Comparison of ENCODE assay signal across 8 mouse cellular contexts in the genomic region with DNA sequence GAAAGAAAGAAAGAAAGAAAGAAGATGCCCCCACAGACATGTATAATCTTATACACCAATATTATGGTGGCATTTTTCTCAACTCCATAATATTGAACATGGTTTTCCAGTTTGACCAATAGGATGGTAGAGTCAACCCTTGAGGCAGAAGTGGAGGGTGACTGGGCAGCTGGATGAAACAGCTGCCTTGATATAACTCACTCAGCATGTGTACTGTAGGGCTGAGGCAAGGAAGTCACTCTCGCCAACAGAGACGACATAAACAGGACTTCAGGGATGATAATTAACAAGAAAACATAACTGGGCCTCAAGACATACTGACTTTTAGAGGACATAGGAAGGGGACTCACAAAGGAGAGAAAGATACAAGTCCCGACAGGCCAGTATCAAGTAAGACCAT. TPM values are rescaled to one million over a fixed set of nuclear protein-coding genes. Genes with fewer than 3 reads are reported as not detected.
DNase-seq lines count a peak whose midpoint lies in the region; ATAC-seq lines count a peak whose summit lies in the region.

No protein-coding gene starts in this region.

- DNase-seq in lung, postnatal 25 days (ENCODE audit: low spot score), result no peak
- no peak for DNase-seq in limb, embryonic 10.5 days (ENCODE audit: low spot score)
- no peak for DNase-seq in gastrocnemius, postnatal 36 days
- DNase-seq in spleen, postnatal 4 days (ENCODE audit: low spot score in 2 of 2), result no peak
- no peak for DNase-seq in cerebellum, postnatal 36 days

- WGBS in lung, embryonic 16.5 days, result 5% methylated on average over 3 of the region's 3 CpGs
- 8% methylated on average over 3 of the region's 3 CpGs for WGBS in embryonic facial prominence, embryonic 15.5 days
- WGBS in limb, embryonic 10.5 days, result 33% methylated on average over 3 of the region's 3 CpGs
- 21% methylated on average over 3 of the region's 3 CpGs for WGBS in neural tube, embryonic 15.5 days

- H3K9me3 ChIP-seq in lung, embryonic 16.5 days (ENCODE audit: control insufficient read depth, low read length), result no peaks in the 10 kb centered on the region
- H3K9me3 ChIP-seq in embryonic facial prominence, embryonic 15.5 days (replicated peaks), result no peaks in the 10 kb centered on the region
- no peaks in the 10 kb centered on the region for H3K9me3 ChIP-seq in limb, embryonic 10.5 days (replicated peaks)
- H3K9me3 ChIP-seq in neural tube, embryonic 15.5 days (replicated peaks), result no peaks in the 10 kb centered on the region

- intact Hi-C loops in gastrocnemius, postnatal 36 days (cut with DNase I), result loop anchor here (5.0 kb wide), 1 partner anchor 138 kb away; no protein-coding TSS in a partner anchor

- H3K36me3 ChIP-seq in lung, embryonic 16.5 days (ENCODE audit: control insufficient read depth, insufficient read depth, low read length), result peaks cover 7% of the 10 kb centered on the region
- peaks cover 34% of the 10 kb centered on the region for H3K36me3 ChIP-seq in embryonic facial prominence, embryonic 15.5 days
- peaks cover 46% of the 10 kb centered on the region for H3K36me3 ChIP-seq in limb, embryonic 10.5 days
- H3K36me3 ChIP-seq in neural tube, embryonic 15.5 days, result peaks cover 38% of the 10 kb centered on the region

- no peaks in the 10 kb centered on the region for H3K27me3 ChIP-seq in lung, embryonic 16.5 days (ENCODE audit: control insufficient read depth, insufficient read depth, low read depth, low read length)
- H3K27me3 ChIP-seq in embryonic facial prominence, embryonic 15.5 days, result no peaks in the 10 kb centered on the region
- no peaks in the 10 kb centered on the region for H3K27me3 ChIP-seq in limb, embryonic 10.5 days (ENCODE audit: low read depth, poor library complexity, severe bottlenecking)
- H3K27me3 ChIP-seq in neural tube, embryonic 15.5 days (replicated peaks), result no peaks in the 10 kb centered on the region

- ATAC-seq in lung, embryonic 16.5 days (ENCODE audit: low read depth), result no peak
- no peak for ATAC-seq in embryonic facial prominence, embryonic 15.5 days (ENCODE audit: insufficient number of reproducible peaks, low FRiP score, low TSS enrichment, low read depth)
- ATAC-seq in neural tube, embryonic 15.5 days (ENCODE audit: low FRiP score), result no peak

- H3K4me2 ChIP-seq in lung, embryonic 16.5 days (ENCODE audit: low read depth, low read length), result peak overlapping the region; percentile 88
- peak overlapping the region; percentile 67 for H3K4me2 ChIP-seq in embryonic facial prominence, embryonic 15.5 days (replicated peaks)
- peak overlapping the region; percentile 87 for H3K4me2 ChIP-seq in neural tube, embryonic 15.5 days

- peaks cover 22% of the 10 kb centered on the region for H3K4me1 ChIP-seq in lung, embryonic 16.5 days (replicated peaks; ENCODE audit: control insufficient read depth, insufficient read depth, low read length)
- H3K4me1 ChIP-seq in embryonic facial prominence, embryonic 15.5 days, result peaks cover 34% of the 10 kb centered on the region
- H3K4me1 ChIP-seq in limb, embryonic 10.5 days, result peaks cover 8% of the 10 kb centered on the region
- peaks cover 42% of the 10 kb centered on the region for H3K4me1 ChIP-seq in neural tube, embryonic 15.5 days

- peak overlapping the region; percentile 87 for H3K4me3 ChIP-seq in lung, embryonic 16.5 days (ENCODE audit: low read length)
- peak overlapping the region; percentile 91 for H3K4me3 ChIP-seq in embryonic facial prominence, embryonic 15.5 days (replicated peaks)
- H3K4me3 ChIP-seq in limb, embryonic 10.5 days, result peak overlapping the region; percentile 91
- peak overlapping the region; percentile 89 for H3K4me3 ChIP-seq in neural tube, embryonic 15.5 days (replicated peaks)

- peak overlapping the region; percentile 82 for H3K9ac ChIP-seq in lung, embryonic 16.5 days (ENCODE audit: low read length)
- H3K9ac ChIP-seq in embryonic facial prominence, embryonic 15.5 days, result peak overlapping the region; percentile 68
- H3K9ac ChIP-seq in neural tube, embryonic 15.5 days (replicated peaks), result peak overlapping the region; percentile 61

- H3K27ac ChIP-seq in lung, embryonic 16.5 days (ENCODE audit: low read length), result no peak overlapping the region
- H3K27ac ChIP-seq in embryonic facial prominence, embryonic 15.5 days (replicated peaks), result no peak overlapping the region
- peak overlapping the region; percentile 85 for H3K27ac ChIP-seq in limb, embryonic 10.5 days
- H3K27ac ChIP-seq in neural tube, embryonic 15.5 days (replicated peaks), result no peak overlapping the region

RNA-seq across cellular contexts. Expression of a gene that starts 0.9 kb away (rescaled TPM):
- polyA plus RNA-seq in lung, embryonic 16.5 days (2015; fragmentation: Nextera tagmentation; extraction: Ambion mirVana), result 3.7 and 4.6 TPM in 2 replicates
- 4.3 and 5.4 TPM in 2 replicates for polyA plus RNA-seq in embryonic facial prominence, embryonic 15.5 days (2015; fragmentation: Nextera tagmentation; extraction: Ambion mirVana)
- polyA plus RNA-seq in limb, embryonic 10.5 days (2016; fragmentation: Nextera tagmentation; extraction: Ambion mirVana), result 1.5 and 1.8 TPM in 2 replicates
- polyA plus RNA-seq in neural tube, embryonic 15.5 days (2015; fragmentation: Nextera tagmentation; extraction: Ambion mirVana), result 3.5 and 4.4 TPM in 2 replicates
- under 1 TPM in 1 of 2 experiments, not detected in 1; 0.52 TPM for total RNA-seq in gastrocnemius, postnatal 36 days (2021)

RNA-seq across cellular contexts. Expression of a gene that starts 1.4 kb away (rescaled TPM):
- 72.0 and 84.7 TPM in 2 replicates for polyA plus RNA-seq in lung, embryonic 16.5 days (2015; fragmentation: Nextera tagmentation; extraction: Ambion mirVana)
- polyA plus RNA-seq in embryonic facial prominence, embryonic 15.5 days (2015; fragmentation: Nextera tagmentation; extraction: Ambion mirVana), result 86.7 and 95.2 TPM in 2 replicates
- 124 and 141 TPM in 2 replicates for polyA plus RNA-seq in limb, embryonic 10.5 days (2016; fragmentation: Nextera tagmentation; extraction: Ambion mirVana)
- polyA plus RNA-seq in neural tube, embryonic 15.5 days (2015; fragmentation: Nextera tagmentation; extraction: Ambion mirVana), result 65.8 and 71.6 TPM in 2 replicates
- 10 to 100 TPM; 22.2 to 27.1 TPM for total RNA-seq in gastrocnemius, postnatal 36 days (2021)
